Mouse (Mus musculus): Measurements from ENCODE around the gene Gm13271. TPM values are rescaled to one million over a fixed set of nuclear protein-coding genes. Genes with fewer than 3 reads are reported as not detected.
"Not testable (repeated sequence)": the region's sequence is repeated elsewhere in the genome, so short reads cannot be mapped to it uniquely, and the experiment has no call there.

Gm13271 gene
- polyA plus RNA-seq, 1 experiment from 2014 or later: not detected

GRCm38 (mm10) chr4:88793936-88794675 is 39.4 kb downstream of the Gm13271 start, which contains the start of gene Gm13275:
Gene Gm13275, plus strand, starts transcription at chr4:88794487.
- WGBS: 0% methylated on average over 7 of the region's 52 CpGs
- not testable (repeated sequence) for H3K36me3 ChIP-seq (ENCODE audit: control insufficient read depth, insufficient read depth, low read length); ATAC-seq (replicated peaks; ENCODE audit: low FRiP score); H3K4me3 ChIP-seq (ENCODE audit: low read depth, low read length); H3K9me3 ChIP-seq (ENCODE audit: control insufficient read depth, low read length); DNase-seq (ENCODE audit: low spot score); H3K4me2 ChIP-seq (ENCODE audit: low read depth, low read length, severe bottlenecking); H3K9ac ChIP-seq (ENCODE audit: low read length); H3K27me3 ChIP-seq (ENCODE audit: control insufficient read depth, insufficient read depth, low read length); H3K27ac ChIP-seq (ENCODE audit: low read depth, low read length); H3K4me1 ChIP-seq (replicated peaks; ENCODE audit: control insufficient read depth, insufficient read depth, low read length)

- not testable (repeated sequence) for H3K4me1 ChIP-seq (replicated peaks; ENCODE audit: control insufficient read depth, insufficient read depth, low read length); H3K4me3 ChIP-seq (ENCODE audit: low read depth, low read length); H3K27me3 ChIP-seq (ENCODE audit: control insufficient read depth, insufficient read depth, low read length); ATAC-seq (replicated peaks; ENCODE audit: low FRiP score); H3K27ac ChIP-seq (ENCODE audit: low read depth, low read length); DNase-seq (ENCODE audit: low spot score); H3K9me3 ChIP-seq (ENCODE audit: control insufficient read depth, low read length); H3K36me3 ChIP-seq (ENCODE audit: control insufficient read depth, insufficient read depth, low read length); H3K4me2 ChIP-seq (ENCODE audit: low read depth, low read length, severe bottlenecking); H3K9ac ChIP-seq (ENCODE audit: low read length)
- no CpG with 5 or more reads among the region's 28 CpGs for WGBS
Measured at GRCm38 (mm10) chr4:88797097-88797496, 42.4 kb downstream of the Gm13271 start, which contains the start of gene Gm13279. Gene Gm13279, plus strand, starts transcription at chr4:88797397.

GRCm38 (mm10) chr4:88799365-88799764 is 44.7 kb downstream of the Gm13271 start, which contains the start of gene Gm13285:
Gene Gm13285, plus strand, starts transcription at chr4:88799665.
- not testable (repeated sequence) for H3K4me3 ChIP-seq (ENCODE audit: low read depth, low read length); H3K9me3 ChIP-seq (ENCODE audit: control insufficient read depth, low read length); H3K4me1 ChIP-seq (replicated peaks; ENCODE audit: control insufficient read depth, insufficient read depth, low read length); H3K27ac ChIP-seq (ENCODE audit: low read depth, low read length); H3K27me3 ChIP-seq (ENCODE audit: control insufficient read depth, insufficient read depth, low read length); H3K4me2 ChIP-seq (ENCODE audit: low read depth, low read length, severe bottlenecking); DNase-seq (ENCODE audit: low spot score); H3K9ac ChIP-seq (ENCODE audit: low read length); ATAC-seq (replicated peaks; ENCODE audit: low FRiP score); H3K36me3 ChIP-seq (ENCODE audit: control insufficient read depth, insufficient read depth, low read length)
- WGBS: 0% methylated on average over 3 of the region's 7 CpGs

- not testable (repeated sequence) for ATAC-seq (replicated peaks; ENCODE audit: low FRiP score); DNase-seq (ENCODE audit: low spot score); H3K4me3 ChIP-seq (ENCODE audit: low read depth, low read length); H3K27me3 ChIP-seq (ENCODE audit: control insufficient read depth, insufficient read depth, low read length); H3K27ac ChIP-seq (ENCODE audit: low read depth, low read length); H3K4me2 ChIP-seq (ENCODE audit: low read depth, low read length, severe bottlenecking); H3K9ac ChIP-seq (ENCODE audit: low read length); H3K36me3 ChIP-seq (ENCODE audit: control insufficient read depth, insufficient read depth, low read length); H3K4me1 ChIP-seq (replicated peaks; ENCODE audit: control insufficient read depth, insufficient read depth, low read length); H3K9me3 ChIP-seq (ENCODE audit: control insufficient read depth, low read length)
- no CpG with 5 or more reads among the region's 29 CpGs for WGBS
Measured at GRCm38 (mm10) chr4:88802954-88803353, 48.3 kb downstream of the Gm13271 start, which contains the start of gene Gm13287. Gene Gm13287, plus strand, starts transcription at chr4:88803254.

Other genes with a start within 250 kb of the Gm13271 start
- gene Ifnb1, start 232.1 kb upstream of the Gm13271 start, polyA plus RNA-seq (2014; fragmentation: Nextera tagmentation; extraction: Ambion mirVana): not detected in 2 replicates
- not detected in 2 replicates for gene Ifna15, start 196.6 kb upstream of the Gm13271 start, polyA plus RNA-seq (2014; fragmentation: Nextera tagmentation; extraction: Ambion mirVana)
- gene Ifna14, start 183.1 kb upstream of the Gm13271 start, polyA plus RNA-seq (2014; fragmentation: Nextera tagmentation; extraction: Ambion mirVana): not detected in 2 replicates
- not detected in 2 replicates for gene Ifna9, start 162.5 kb upstream of the Gm13271 start, polyA plus RNA-seq (2014; fragmentation: Nextera tagmentation; extraction: Ambion mirVana)
- not detected in 2 replicates for gene Ifna12, start 151.5 kb upstream of the Gm13271 start, polyA plus RNA-seq (2014; fragmentation: Nextera tagmentation; extraction: Ambion mirVana)
- not detected in 2 replicates for gene C87499, start 120.5 kb upstream of the Gm13271 start, polyA plus RNA-seq (2014; fragmentation: Nextera tagmentation; extraction: Ambion mirVana)
- not detected in 2 replicates for gene Ifna13, start 110.4 kb upstream of the Gm13271 start, polyA plus RNA-seq (2014; fragmentation: Nextera tagmentation; extraction: Ambion mirVana)
- not detected in 2 replicates for gene Ifna16, start 77.9 kb upstream of the Gm13271 start, polyA plus RNA-seq (2014; fragmentation: Nextera tagmentation; extraction: Ambion mirVana)
- gene Ifna2, start 71.0 kb upstream of the Gm13271 start, polyA plus RNA-seq (2014; fragmentation: Nextera tagmentation; extraction: Ambion mirVana): not detected in 2 replicates
- not detected in 2 replicates for gene Ifnab, start 63.5 kb upstream of the Gm13271 start, polyA plus RNA-seq (2014; fragmentation: Nextera tagmentation; extraction: Ambion mirVana)
- 0.81 and 1.3 TPM in 2 replicates for gene Gm26566, start 33.1 kb upstream of the Gm13271 start, polyA plus RNA-seq (2014; fragmentation: Nextera tagmentation; extraction: Ambion mirVana)
- 136 and 144 TPM in 2 replicates for gene Klhl9, start 32.4 kb upstream of the Gm13271 start, polyA plus RNA-seq (2014; fragmentation: Nextera tagmentation; extraction: Ambion mirVana)
- 0.19 TPM in 1 of 2 replicates, not detected in the other for gene Gm13283, start 5.3 kb downstream of the Gm13271 start, polyA plus RNA-seq (2014; fragmentation: Nextera tagmentation; extraction: Ambion mirVana)
- gene Gm13290, start 19.0 kb downstream of the Gm13271 start, polyA plus RNA-seq (2014; fragmentation: Nextera tagmentation; extraction: Ambion mirVana): 0.20 and 0.53 TPM in 2 replicates
- not detected in 2 replicates for gene Gm13289, start 22.1 kb downstream of the Gm13271 start, polyA plus RNA-seq (2014; fragmentation: Nextera tagmentation; extraction: Ambion mirVana)
- not detected in 2 replicates for gene Gm13272, start 25.0 kb downstream of the Gm13271 start, polyA plus RNA-seq (2014; fragmentation: Nextera tagmentation; extraction: Ambion mirVana)
- not detected in 2 replicates for gene Ifnz, start 27.3 kb downstream of the Gm13271 start, polyA plus RNA-seq (2014; fragmentation: Nextera tagmentation; extraction: Ambion mirVana)
- gene Gm13276, start 30.8 kb downstream of the Gm13271 start, polyA plus RNA-seq (2014; fragmentation: Nextera tagmentation; extraction: Ambion mirVana): not detected in 2 replicates
- not detected in 2 replicates for gene Gm13277, start 33.8 kb downstream of the Gm13271 start, polyA plus RNA-seq (2014; fragmentation: Nextera tagmentation; extraction: Ambion mirVana)
- gene Gm13278, start 36.7 kb downstream of the Gm13271 start, polyA plus RNA-seq (2014; fragmentation: Nextera tagmentation; extraction: Ambion mirVana): not detected in 2 replicates
- not detected in 2 replicates for gene Gm13275, start 39.6 kb downstream of the Gm13271 start, polyA plus RNA-seq (2014; fragmentation: Nextera tagmentation; extraction: Ambion mirVana)
- not detected in 2 replicates for gene Gm13279, start 42.5 kb downstream of the Gm13271 start, polyA plus RNA-seq (2014; fragmentation: Nextera tagmentation; extraction: Ambion mirVana)
- 1.3 TPM in 1 of 2 replicates, not detected in the other for gene Gm13285, start 44.8 kb downstream of the Gm13271 start, polyA plus RNA-seq (2014; fragmentation: Nextera tagmentation; extraction: Ambion mirVana)
- gene Gm13287, start 48.4 kb downstream of the Gm13271 start, polyA plus RNA-seq (2014; fragmentation: Nextera tagmentation; extraction: Ambion mirVana): not detected in 2 replicates
- gene Gm13288, start 50.7 kb downstream of the Gm13271 start, polyA plus RNA-seq (2014; fragmentation: Nextera tagmentation; extraction: Ambion mirVana): not detected in 2 replicates
- not detected in 2 replicates for gene Ifna7, start 61.4 kb downstream of the Gm13271 start, polyA plus RNA-seq (2014; fragmentation: Nextera tagmentation; extraction: Ambion mirVana)
- not detected in 2 replicates for gene Ifna11, start 65.1 kb downstream of the Gm13271 start, polyA plus RNA-seq (2014; fragmentation: Nextera tagmentation; extraction: Ambion mirVana)
- not detected in 2 replicates for gene Ifna6, start 72.5 kb downstream of the Gm13271 start, polyA plus RNA-seq (2014; fragmentation: Nextera tagmentation; extraction: Ambion mirVana)
- not detected in 2 replicates for gene Ifna5, start 80.7 kb downstream of the Gm13271 start, polyA plus RNA-seq (2014; fragmentation: Nextera tagmentation; extraction: Ambion mirVana)
- gene Ifna4, start 87.0 kb downstream of the Gm13271 start, polyA plus RNA-seq (2014; fragmentation: Nextera tagmentation; extraction: Ambion mirVana): not detected in 2 replicates
- not detected in 2 replicates for gene Ifna1, start 95.2 kb downstream of the Gm13271 start, polyA plus RNA-seq (2014; fragmentation: Nextera tagmentation; extraction: Ambion mirVana)
- not detected in 2 replicates for gene Ifne, start 125.3 kb downstream of the Gm13271 start, polyA plus RNA-seq (2014; fragmentation: Nextera tagmentation; extraction: Ambion mirVana)

Measured in forebrain, embryonic 11.5 days (tissue).